Mouse (Mus musculus) midbrain, embryonic 11.5 days (tissue): ENCODE results near the gene Catsperg1. TPM values are rescaled to one million over a fixed set of nuclear protein-coding genes. Genes with fewer than 3 reads are reported as not detected.
"Not testable (repeated sequence)": the region's sequence is repeated elsewhere in the genome, so short reads cannot be mapped to it uniquely, and the experiment has no call there.

Source experiments
- ATAC-seq: fragments of 200-750 bp; cut with Nextera tagmentation; 2 replicates; pipeline ENCODE4 v1.8.0; 2017; ENCODE audit warnings: moderate TSS enrichment, moderate library complexity; ENCODE audit not compliant: low FRiP score
- DNase-seq: peaks from one replicate; pipeline ENCODE4 v3.0.0; 2015; ENCODE audit warnings: low spot score; ENCODE audit errors: missing footprints
- H3K27ac ChIP-seq: fragments of 300-500 bp; sonication (generic); 2 replicates; pipeline ENCODE4 v1.5.1; 2014; ENCODE audit warnings: low read depth, low read length
- H3K27me3 ChIP-seq: fragments of 300-500 bp; sonication (generic); 2 replicates; pipeline ENCODE4 v1.6.1; 2014; ENCODE audit warnings: mild to moderate bottlenecking, low read length, moderate library complexity, mixed read lengths; ENCODE audit not compliant: control insufficient read depth, insufficient read depth
- H3K36me3 ChIP-seq: fragments of 300-500 bp; sonication (generic); 2 replicates; pipeline ENCODE4 v1.6.1; 2014; ENCODE audit warnings: mild to moderate bottlenecking, low read length, moderate library complexity, mixed read lengths; ENCODE audit not compliant: control insufficient read depth, insufficient read depth
- H3K4me1 ChIP-seq: fragments of 300-500 bp; sonication (generic); 2 replicates; pipeline ENCODE4 v1.6.1; 2014; ENCODE audit warnings: low read length; ENCODE audit not compliant: control insufficient read depth, insufficient read depth
- H3K4me2 ChIP-seq: fragments of 300-500 bp; sonication (generic); 2 replicates; pipeline ENCODE4 v1.6.1; 2014; ENCODE audit warnings: mild to moderate bottlenecking, moderate library complexity
- H3K4me3 ChIP-seq: fragments of 300-500 bp; sonication (generic); 2 replicates; pipeline ENCODE4 v1.5.1; 2014; ENCODE audit warnings: low read depth, low read length
- H3K9ac ChIP-seq: fragments of 300-500 bp; sonication (generic); 2 replicates; pipeline ENCODE4 v1.6.1; 2014; ENCODE audit warnings: low read length
- H3K9me3 ChIP-seq: fragments of 300-500 bp; sonication (generic); 2 replicates; pipeline ENCODE4 v1.6.1; 2016; ENCODE audit warnings: low read length; ENCODE audit not compliant: control insufficient read depth
- WGBS: fragments of 180-500 bp; shearing (Covaris S2); extraction: QIAGEN DNeasy Blood & Tissue Kit; methylation state at CpG from one replicate; pipeline ENCODE4 v1.1.7; 2014; 5-methylcytosine and 5-hydroxymethylcytosine counted together
- polyA plus RNA-seq: library from polyadenylated mRNA; unstranded; fragments of >200 nt; fragmentation: Nextera tagmentation; extraction: Ambion mirVana; gene quantifications from 2 replicates; pipeline ENCODE4 v1.2.1, GENCODE M21; 2014

Gene Catsperg1
- polyA plus RNA-seq, 1 experiment from 2014 or later: 0.36 TPM

- H3K27ac ChIP-seq: peak overlapping the region; percentile 77
- H3K4me1 ChIP-seq: peaks cover 9% of the 10 kb centered on the region
- ATAC-seq (peak; percentile 91), DNase-seq (no peak)
- no peaks in the 10 kb centered on the region; the same call in none of the 2 replicates for H3K27me3 ChIP-seq
- peak overlapping the region; percentile 74 for H3K9ac ChIP-seq
- whole genome bisulfite sequencing: 7% methylated on average over 37 of the region's 37 CpGs
- H3K36me3 ChIP-seq: no peaks in the 10 kb centered on the region
- H3K4me3 ChIP-seq: peak overlapping the region; percentile 77
- H3K4me2 ChIP-seq: peak overlapping the region; percentile 95
- H3K9me3 ChIP-seq: no peaks in the 10 kb centered on the region
Measured at GRCm38 (mm10) chr7:29155196-29155837, 58.5 kb downstream of the Catsperg1 start.

GRCm38 (mm10) chr7:29154018-29154720 lies 59.7 kb downstream of the Catsperg1 start:
- Histone ChIP-seq H3K4me2 (no peak overlapping the region), H3K9ac (no peak overlapping the region), H3K4me3 (no peak overlapping the region), H3K36me3 (no peaks in the 10 kb centered on the region), H3K4me1 (peaks cover 9% of the 10 kb centered on the region), H3K27me3 (no peaks in the 10 kb centered on the region; the same call in none of the 2 replicates), H3K27ac (no peak overlapping the region), H3K9me3 (no peaks in the 10 kb centered on the region)
- no peak for ATAC-seq
- 96% methylated on average over 14 of the region's 14 CpGs for WGBS
- no peak for DNase-seq

GRCm38 (mm10) chr7:29151486-29151885 lies 62.3 kb downstream of the Catsperg1 start:
- no peak overlapping the region for H3K9ac ChIP-seq
- ATAC-seq: no peak
- no peak for DNase-seq
- H3K4me2 ChIP-seq: no peak overlapping the region
- no peaks in the 10 kb centered on the region for H3K9me3 ChIP-seq
- no peak overlapping the region for H3K27ac ChIP-seq
- no peak overlapping the region for H3K4me3 ChIP-seq
- H3K27me3 ChIP-seq: no peaks in the 10 kb centered on the region
- H3K36me3 ChIP-seq: no peaks in the 10 kb centered on the region
- peaks cover 6% of the 10 kb centered on the region for H3K4me1 ChIP-seq
- WGBS: 70% methylated on average over 10 of the region's 10 CpGs

GRCm38 (mm10) chr7:29148771-29149170 lies 65.1 kb downstream of the Catsperg1 start:
- H3K4me1 ChIP-seq: no peaks in the 10 kb centered on the region
- H3K4me3 ChIP-seq: no peak overlapping the region
- H3K9me3 ChIP-seq: no peaks in the 10 kb centered on the region
- no peak overlapping the region for H3K9ac ChIP-seq
- no peaks in the 10 kb centered on the region for H3K36me3 ChIP-seq
- no peak overlapping the region for H3K4me2 ChIP-seq
- 92% methylated on average over 15 of the region's 15 CpGs for WGBS
- H3K27ac ChIP-seq: no peak overlapping the region
- H3K27me3 ChIP-seq: no peaks in the 10 kb centered on the region
- ATAC-seq (no peak), DNase-seq (peak; percentile 72)

- no peak for ATAC-seq
- H3K4me2 ChIP-seq: no peak overlapping the region
Measured at GRCm38 (mm10) chr7:29146625-29147367, 67.0 kb downstream of the Catsperg1 start.

GRCm38 (mm10) chr7:29144006-29144405 lies 69.8 kb downstream of the Catsperg1 start:
- Histone ChIP-seq H3K9me3 (no peaks in the 10 kb centered on the region), H3K27ac (no peak overlapping the region), H3K4me3 (no peak overlapping the region), H3K4me2 (no peak overlapping the region), H3K27me3 (no peaks in the 10 kb centered on the region), H3K4me1 (no peaks in the 10 kb centered on the region), H3K9ac (no peak overlapping the region), H3K36me3 (no peaks in the 10 kb centered on the region)
- WGBS: 89% methylated on average over 4 of the region's 4 CpGs
- no peak for DNase-seq
- ATAC-seq: no peak

More at GRCm38 (mm10) chr7:29146625-29147367, 67.0 kb downstream of the Catsperg1 start:
- Histone ChIP-seq H3K9ac (no peak overlapping the region), H3K4me3 (no peak overlapping the region), H3K4me1 (no peaks in the 10 kb centered on the region), H3K27me3 (no peaks in the 10 kb centered on the region), H3K36me3 (no peaks in the 10 kb centered on the region), H3K9me3 (no peaks in the 10 kb centered on the region), H3K27ac (no peak overlapping the region)
- 86% methylated on average over 7 of the region's 7 CpGs for WGBS
- DNase-seq: no peak

- H3K4me3 ChIP-seq: no peak overlapping the region
- ATAC-seq: no peak
- 86% methylated on average over 8 of the region's 8 CpGs for WGBS
- no peaks in the 10 kb centered on the region for H3K4me1 ChIP-seq
- no peak for DNase-seq
- H3K27me3 ChIP-seq: no peaks in the 10 kb centered on the region
- no peaks in the 10 kb centered on the region for H3K9me3 ChIP-seq
- no peak overlapping the region for H3K4me2 ChIP-seq
- H3K9ac ChIP-seq: no peak overlapping the region
- H3K36me3 ChIP-seq: no peaks in the 10 kb centered on the region
- no peak overlapping the region for H3K27ac ChIP-seq
Measured at GRCm38 (mm10) chr7:29141416-29141815, 72.4 kb downstream of the Catsperg1 start.

GRCm38 (mm10) chr7:29139237-29139636 lies 74.6 kb downstream of the Catsperg1 start:
- H3K27me3 ChIP-seq, H3K4me2 ChIP-seq, H3K36me3 ChIP-seq, H3K9me3 ChIP-seq, H3K4me1 ChIP-seq, DNase-seq, H3K27ac ChIP-seq, H3K9ac ChIP-seq, ATAC-seq, H3K4me3 ChIP-seq: not testable (repeated sequence)
- 92% methylated on average over 3 of the region's 4 CpGs for WGBS

GRCm38 (mm10) chr7:29137429-29137828 lies 76.4 kb downstream of the Catsperg1 start:
- Histone ChIP-seq H3K4me1 (peaks cover 6% of the 10 kb centered on the region; the same call in 1 of the 2 replicates), H3K9me3 (no peaks in the 10 kb centered on the region), H3K4me2 (no peak overlapping the region), H3K27ac (no peak overlapping the region), H3K27me3 (peaks cover 4% of the 10 kb centered on the region; the same call in 1 of the 2 replicates), H3K4me3 (no peak overlapping the region), H3K9ac (no peak overlapping the region), H3K36me3 (no peaks in the 10 kb centered on the region)
- 51% methylated on average over 16 of the region's 16 CpGs for WGBS
- ATAC-seq (no peak), DNase-seq (peak; percentile 26)
